Mouse (Mus musculus): ENCODE measurements around the gene Parp11. TPM values are rescaled to one million over a fixed set of nuclear protein-coding genes. Genes with fewer than 3 reads are reported as not detected.

The Parp11 gene
- polyA plus RNA-seq, 1 experiment from 2014 or later = 8.2 TPM

DNA sequence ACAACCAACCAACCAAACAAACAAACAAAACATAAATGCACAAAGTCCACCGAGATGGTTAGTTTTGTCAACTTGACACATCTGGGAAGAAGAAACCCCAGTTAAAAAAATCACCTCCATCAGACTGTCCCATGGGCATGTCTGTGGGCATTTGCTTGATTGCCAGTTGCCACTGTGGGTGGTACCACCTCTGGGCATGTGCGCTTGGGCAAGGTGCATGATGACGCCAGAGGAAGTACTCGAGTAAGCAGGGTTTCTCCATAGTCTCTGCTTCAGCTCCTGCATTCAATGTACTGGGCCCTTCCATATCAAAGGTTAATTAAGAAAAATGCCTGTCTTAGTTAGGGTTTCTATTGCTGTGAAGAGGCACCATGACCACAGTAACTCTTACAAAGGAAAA is 92.6 kb downstream of the Parp11 start:
- ATAC-seq = no peak
- no peak overlapping the region for H3K4me2 ChIP-seq
- peaks cover 23% of the 10 kb centered on the region for H3K27me3 ChIP-seq (replicated peaks)
- no peaks in the 10 kb centered on the region for H3K4me1 ChIP-seq
- H3K9me3 ChIP-seq (replicated peaks) = no peaks in the 10 kb centered on the region
- 76% methylated on average over 4 of the region's 4 CpGs for WGBS (ENCODE audit: insufficient replicate concordance)
- H3K27ac ChIP-seq = no peak overlapping the region
- H3K4me3 ChIP-seq = no peak overlapping the region
- no peak overlapping the region for H3K9ac ChIP-seq
- H3K36me3 ChIP-seq = no peaks in the 10 kb centered on the region

DNA sequence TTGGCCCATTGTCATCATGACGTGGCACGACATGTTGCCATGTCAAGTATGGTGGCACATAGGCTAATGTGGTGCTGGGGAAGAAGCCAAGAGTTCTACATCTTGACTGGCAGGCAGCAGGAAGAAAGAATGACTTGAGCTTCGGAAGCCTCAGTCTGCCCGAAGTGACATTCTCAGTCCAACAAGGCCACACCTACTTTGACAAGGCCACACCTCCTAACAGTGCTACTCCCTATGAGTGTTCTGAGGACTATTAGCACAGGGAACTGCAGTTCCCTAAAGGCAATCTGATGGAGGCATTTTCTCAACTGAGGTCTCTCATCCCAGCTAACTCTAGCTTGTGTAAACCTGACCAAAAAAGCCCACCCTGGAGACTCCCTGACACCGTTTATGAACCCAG is 93.0 kb downstream of the Parp11 start:
- no peak for ATAC-seq
- Histone ChIP-seq H3K27me3 (replicated peaks) (peaks cover 23% of the 10 kb centered on the region), H3K27ac (no peak overlapping the region), H3K4me2 (no peak overlapping the region), H3K4me3 (no peak overlapping the region), H3K36me3 (no peaks in the 10 kb centered on the region), H3K9me3 (replicated peaks) (no peaks in the 10 kb centered on the region), H3K4me1 (no peaks in the 10 kb centered on the region), H3K9ac (no peak overlapping the region)
- WGBS (ENCODE audit: insufficient replicate concordance) = 51% methylated on average over 5 of the region's 5 CpGs

DNA sequence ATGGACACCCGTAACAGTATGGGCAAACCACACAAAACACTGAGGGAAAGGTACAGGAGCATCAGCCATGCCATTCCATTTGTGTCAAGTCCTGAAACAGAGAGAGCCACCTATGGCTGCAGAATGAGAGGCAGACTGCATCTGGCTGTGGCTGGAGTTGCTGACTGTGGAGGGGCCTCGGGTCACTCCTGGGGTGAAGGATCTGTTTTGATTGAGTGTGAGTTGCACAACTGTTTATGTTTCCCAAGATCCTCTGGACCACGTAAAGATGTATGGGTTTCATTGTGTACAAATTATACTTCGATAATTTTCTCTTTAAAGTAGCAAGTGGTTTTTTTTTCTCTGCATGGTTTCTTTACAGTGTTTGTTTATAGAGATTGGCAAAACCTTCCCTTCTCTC is 93.9 kb downstream of the Parp11 start:
- no peak for ATAC-seq
- no peaks in the 10 kb centered on the region for H3K4me1 ChIP-seq
- H3K9me3 ChIP-seq (replicated peaks) = no peaks in the 10 kb centered on the region
- peaks cover 23% of the 10 kb centered on the region for H3K27me3 ChIP-seq (replicated peaks)
- H3K4me3 ChIP-seq = no peak overlapping the region
- H3K36me3 ChIP-seq = no peaks in the 10 kb centered on the region
- 57% methylated on average over 4 of the region's 4 CpGs for WGBS (ENCODE audit: insufficient replicate concordance)
- no peak overlapping the region for H3K4me2 ChIP-seq
- H3K9ac ChIP-seq = no peak overlapping the region
- H3K27ac ChIP-seq = no peak overlapping the region

- H3K36me3 ChIP-seq = no peaks in the 10 kb centered on the region
- no peaks in the 10 kb centered on the region for H3K4me1 ChIP-seq
- H3K9me3 ChIP-seq (replicated peaks) = no peaks in the 10 kb centered on the region
- no peak for ATAC-seq
- H3K4me2 ChIP-seq = no peak overlapping the region
- H3K27me3 ChIP-seq (replicated peaks) = peaks cover 23% of the 10 kb centered on the region
- no peak overlapping the region for H3K27ac ChIP-seq
- H3K4me3 ChIP-seq = no peak overlapping the region
- WGBS (ENCODE audit: insufficient replicate concordance) = 30% methylated on average over 18 of the region's 18 CpGs
- no peak overlapping the region for H3K9ac ChIP-seq
These were observed 95.2 kb downstream of the Parp11 start for GRCm38 (mm10) chr6:127541617-127542374.

Other genes starting within 250 kb of the Parp11 start
- 1.3 and 1.7 TPM in 2 replicates for gene Cracr2a, start 114.5 kb downstream of the Parp11 start, polyA plus RNA-seq (2016; fragmentation: Nextera tagmentation; extraction: Ambion mirVana)

All from liver, embryonic 12.5 days (tissue).